Mouse (Mus musculus) liver, embryonic 14.5 days (tissue): ENCODE data around the gene Gm39566. TPM values are rescaled to one million over a fixed set of nuclear protein-coding genes. Genes with fewer than 3 reads are reported as not detected.
A peak's percentile ranks its signal among the peaks of the same experiment; 100 is the strongest.

ENCODE experiments used
- ATAC-seq: fragments of 200-750 bp; cut with Nextera tagmentation; 2 replicates; pipeline ENCODE4 v1.8.0; 2017; ENCODE audit warnings: moderate number of reproducible peaks, mild to moderate bottlenecking, moderate library complexity; ENCODE audit not compliant: insufficient read depth
- DNase-seq, 3 experiments: peaks; one replicate each; pipeline ENCODE4 v3.0.0-alpha.2; 2012 to 2013; ENCODE audit warnings: low read depth in 3 of 3, low spot score in 3 of 3
- H3K27ac ChIP-seq: fragments of 300-500 bp; sonication (generic); 2 replicates; pipeline ENCODE4 v1.5.1; 2014; ENCODE audit warnings: moderate library complexity, mild to moderate bottlenecking, control low read depth, inconsistent platforms
- H3K27me3 ChIP-seq: fragments of 300-500 bp; sonication (generic); 2 replicates; pipeline ENCODE4 v1.6.1; 2014; ENCODE audit warnings: mild to moderate bottlenecking, low read length, moderate library complexity; ENCODE audit not compliant: control insufficient read depth, insufficient read depth
- H3K36me3 ChIP-seq: fragments of 300-500 bp; sonication (generic); replicated peaks from 2 replicates; pipeline ENCODE4 v1.6.1; 2014; ENCODE audit warnings: low read depth; ENCODE audit not compliant: control insufficient read depth, insufficient read depth
- H3K4me1 ChIP-seq, 2 experiments: fragments of 200-500 bp in 1 of 2; fragments of 300-500 bp in 1 of 2; sonication (generic) in 1 of 2; replicated peaks; 2 replicates each; pipeline ENCODE4 v1.6.1; 2012 to 2014; ENCODE audit warnings: antibody characterized with exemption in 1 of 2, inconsistent platforms in 1 of 2, low read length in 1 of 2; ENCODE audit not compliant: control insufficient read depth in 2 of 2, insufficient read depth in 2 of 2
- H3K4me2 ChIP-seq: fragments of 300-500 bp; sonication (generic); 2 replicates; pipeline ENCODE4 v1.6.1; 2014; ENCODE audit warnings: low read depth, mild to moderate bottlenecking, control low read depth, moderate library complexity
- H3K4me3 ChIP-seq, 2 experiments: fragments of 200-500 bp in 1 of 2; fragments of 300-500 bp in 1 of 2; sonication (generic) in 1 of 2; 2 replicates each; pipeline ENCODE4 v1.5.1; 2012 to 2014; ENCODE audit warnings: low read depth in 2 of 2, low read length in 2 of 2, mild to moderate bottlenecking in 2 of 2, control low read depth in 1 of 2, inconsistent platforms in 1 of 2, moderate library complexity in 1 of 2; ENCODE audit not compliant: insufficient read depth in 1 of 2
- H3K9ac ChIP-seq: fragments of 300-500 bp; sonication (generic); replicated peaks from 2 replicates; pipeline ENCODE4 v1.6.1; 2014; ENCODE audit warnings: mild to moderate bottlenecking, control low read depth, moderate library complexity
- H3K9me3 ChIP-seq: fragments of 300-500 bp; sonication (generic); 2 replicates; pipeline ENCODE4 v1.6.1; 2016; ENCODE audit warnings: low read length, mixed read lengths; ENCODE audit not compliant: control insufficient read depth
- CTCF ChIP-seq: IDR thresholded peaks from 2 replicates; pipeline ENCODE4 v1.5.1; 2016; ENCODE audit warnings: antibody characterized with exemption, low read depth, control low read depth
- EP300 ChIP-seq: IDR thresholded peaks from 2 replicates; pipeline ENCODE4 v1.6.1; 2016; ENCODE audit warnings: antibody characterized with exemption, low read depth
- WGBS: fragments of 180-500 bp; shearing (Covaris S2); extraction: QIAGEN DNeasy Blood & Tissue Kit; methylation state at CpG from one replicate; pipeline ENCODE4 v1.1.7; 2014; ENCODE audit not compliant: insufficient replicate concordance; 5-methylcytosine and 5-hydroxymethylcytosine counted together
- polyA plus RNA-seq, 2 experiments: library from polyadenylated mRNA; depleted of rRNA in 1 of 2; stranded (reverse) in 1 of 2; unstranded in 1 of 2; fragments of >200 nt; fragmentation: Nextera tagmentation in 1 of 2; extraction: Ambion mirVana in 1 of 2; gene quantifications; 2 replicates each; pipeline versions ENCODE4 v1.2.1 to v1.2.3; 2012 to 2014

The Gm39566 gene
- polyA plus RNA-seq, 2 experiments, result not detected

GRCm38 (mm10) chr11:69784793-69785272, 30.3 kb downstream of the Gm39566 start:
- Histone ChIP-seq H3K36me3 (no peaks in the 10 kb centered on the region), H3K4me3 (peak overlapping the region; percentile 35 to 65), H3K27me3 (peaks cover 11% of the 10 kb centered on the region), H3K27ac (peak overlapping the region; percentile 28; the same call in 1 of the 2 replicates), H3K9me3 (no peaks in the 10 kb centered on the region), H3K4me1 (peaks cover 11 to 12% of the 10 kb centered on the region in 2 experiments), H3K4me2 (peak overlapping the region; percentile 59), H3K9ac (peak overlapping the region; percentile 3)
- DNase-seq (peak; percentile 57 to 71 (median 67)), ATAC-seq (peak; percentile 81)
- TF ChIP-seq CTCF, result no peak
- TF ChIP-seq EP300, result peak; percentile 22; the same call in 1 of the 2 replicates
- 8% methylated on average over 15 of the region's 15 CpGs for WGBS

GRCm38 (mm10) chr11:69781828-69782227, 33.3 kb downstream of the Gm39566 start:
- H3K27ac ChIP-seq, result no peak overlapping the region
- H3K4me2 ChIP-seq, result no peak overlapping the region
- peaks cover 11 to 12% of the 10 kb centered on the region in 2 experiments for H3K4me1 ChIP-seq
- no peaks in the 10 kb centered on the region for H3K36me3 ChIP-seq
- ATAC-seq, result no peak
- no peak for TF ChIP-seq CTCF
- H3K9me3 ChIP-seq, result no peaks in the 10 kb centered on the region
- peaks cover 14% of the 10 kb centered on the region for H3K27me3 ChIP-seq
- no peak overlapping the region for H3K9ac ChIP-seq
- no peak overlapping the region for H3K4me3 ChIP-seq
- DNase-seq, result no peak
- WGBS, result 37% methylated on average over 4 of the region's 4 CpGs

DNA sequence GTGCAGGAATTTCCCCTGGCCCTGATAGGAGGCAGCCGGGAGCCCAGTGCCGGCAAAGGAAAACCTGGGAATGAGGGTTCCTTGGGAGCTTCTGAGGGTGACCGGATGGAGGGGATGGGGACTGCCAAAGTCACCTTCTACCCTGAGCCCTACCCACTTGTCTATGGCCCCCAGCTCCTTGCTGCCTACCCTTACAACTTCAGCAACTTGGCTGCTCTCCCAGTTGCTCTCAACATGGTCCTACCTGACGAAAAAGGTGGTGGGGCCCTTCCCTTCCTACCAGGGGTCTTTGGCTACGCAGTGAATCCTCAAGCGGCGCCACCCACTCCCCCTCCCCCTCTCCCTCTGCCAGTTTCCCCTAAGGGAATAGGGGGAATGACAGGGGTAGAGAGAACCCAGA, 36.1 kb downstream of the Gm39566 start:
- Histone ChIP-seq H3K9ac (no peak overlapping the region), H3K27me3 (peaks cover 14% of the 10 kb centered on the region), H3K27ac (no peak overlapping the region), H3K4me1 (no peaks in the 10 kb centered on the region), H3K9me3 (no peaks in the 10 kb centered on the region), H3K4me2 (no peak overlapping the region), H3K4me3 (no peak overlapping the region), H3K36me3 (no peaks in the 10 kb centered on the region)
- ATAC-seq (no peak), DNase-seq (no peak)
- 55% methylated on average over 7 of the region's 7 CpGs for WGBS
- TF ChIP-seq EP300 (no peak), CTCF (no peak)

GRCm38 (mm10) chr11:69778258-69778982, 36.7 kb downstream of the Gm39566 start:
- no peak overlapping the region for H3K4me3 ChIP-seq
- H3K9me3 ChIP-seq, result no peaks in the 10 kb centered on the region
- H3K4me2 ChIP-seq, result no peak overlapping the region
- H3K9ac ChIP-seq, result no peak overlapping the region
- WGBS, result 60% methylated on average over 23 of the region's 23 CpGs
- TF ChIP-seq EP300 (no peak), CTCF (no peak)
- H3K27ac ChIP-seq, result no peak overlapping the region
- H3K4me1 ChIP-seq, result no peaks in the 10 kb centered on the region
- ATAC-seq, result no peak
- no peaks in the 10 kb centered on the region for H3K36me3 ChIP-seq
- peaks cover 14% of the 10 kb centered on the region for H3K27me3 ChIP-seq
- DNase-seq, result no peak

DNA sequence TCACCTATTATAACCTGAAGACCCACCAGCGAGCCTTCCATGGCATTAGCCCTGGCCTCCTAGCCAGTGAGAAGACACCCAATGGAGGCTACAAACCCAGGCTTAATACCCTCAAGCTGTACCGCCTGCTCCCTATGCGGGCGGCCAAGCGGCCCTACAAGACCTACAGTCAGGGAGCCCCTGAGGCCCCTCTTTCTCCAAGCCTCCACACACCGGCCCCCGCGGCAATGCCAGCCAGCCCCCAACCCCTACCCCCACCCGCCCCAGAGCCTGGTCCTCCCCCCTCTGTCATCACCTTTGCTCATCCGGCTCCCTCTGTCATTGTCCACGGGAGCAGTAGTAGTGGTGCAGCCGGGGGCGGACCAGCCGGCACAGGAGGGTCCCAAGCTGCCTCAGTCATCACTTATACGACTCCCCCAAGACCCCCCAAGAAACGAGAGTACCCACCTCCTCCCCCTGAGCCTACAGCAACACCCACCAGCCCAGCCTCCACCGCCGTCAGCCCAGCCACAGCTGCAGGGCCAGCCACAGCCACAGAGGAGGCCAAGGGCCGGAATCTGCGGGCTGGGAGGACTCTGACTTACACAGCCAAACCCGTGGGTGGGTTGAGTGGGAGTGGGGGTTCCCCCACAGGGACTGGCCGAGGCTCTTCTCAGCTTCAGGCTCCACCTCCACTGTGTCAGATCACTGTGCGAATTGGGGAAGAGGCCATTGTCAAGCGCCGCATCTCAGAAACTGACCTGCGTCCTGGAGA, 37.4 kb downstream of the Gm39566 start:
- Histone ChIP-seq H3K9me3 (no peaks in the 10 kb centered on the region), H3K27ac (no peak overlapping the region), H3K4me3 (no peak overlapping the region), H3K4me2 (no peak overlapping the region), H3K36me3 (no peaks in the 10 kb centered on the region), H3K27me3 (peaks cover 14% of the 10 kb centered on the region), H3K4me1 (no peaks in the 10 kb centered on the region), H3K9ac (no peak overlapping the region)
- DNase-seq, result no peak
- TF ChIP-seq CTCF, result no peak
- TF ChIP-seq EP300, result no peak
- WGBS, result 52% methylated on average over 26 of the region's 26 CpGs
- ATAC-seq, result no peak
